Mouse (Mus musculus) frontal cortex, postnatal 25 days (tissue): Measurements from ENCODE around the gene Gm20458.

Source experiments
- DNase-seq, 2 experiments: peaks; one replicate each; pipeline ENCODE4 v3.0.0; 2022; ENCODE audit warnings: low spot score in 2 of 2

Gm20458 gene

GRCm38 (mm10) chr2:164499317-164499716 lies 38.5 kb downstream of the Gm20458 start:
- DNase-seq = no peak

- no peak for DNase-seq
These were observed 39.7 kb downstream of the Gm20458 start for GRCm38 (mm10) chr2:164500511-164500910.

GRCm38 (mm10) chr2:164504919-164505318 lies 44.2 kb downstream of the Gm20458 start:
- no peak for DNase-seq

GRCm38 (mm10) chr2:164505619-164506347 lies 45.0 kb downstream of the Gm20458 start:
- DNase-seq = no peak

GRCm38 (mm10) chr2:164507811-164508210 lies 47.0 kb downstream of the Gm20458 start:
- DNase-seq = no peak

GRCm38 (mm10) chr2:164510621-164511190 lies 49.9 kb downstream of the Gm20458 start:
- no peak for DNase-seq

GRCm38 (mm10) chr2:164512121-164512909 lies 51.5 kb downstream of the Gm20458 start:
- DNase-seq = no peak

GRCm38 (mm10) chr2:164513389-164513788 lies 52.6 kb downstream of the Gm20458 start:
- no peak for DNase-seq

GRCm38 (mm10) chr2:164514916-164515315 lies 54.1 kb downstream of the Gm20458 start:
- DNase-seq = no peak

- DNase-seq = no peak
These were observed 55.1 kb downstream of the Gm20458 start for GRCm38 (mm10) chr2:164515897-164516296.

GRCm38 (mm10) chr2:164516592-164516991 lies 55.8 kb downstream of the Gm20458 start:
- no peak for DNase-seq

GRCm38 (mm10) chr2:164517485-164518221 lies 56.9 kb downstream of the Gm20458 start:
- no peak for DNase-seq

- DNase-seq = no peak
These were observed 57.8 kb downstream of the Gm20458 start for GRCm38 (mm10) chr2:164518266-164519170.

- DNase-seq = no peak
These were observed 58.4 kb downstream of the Gm20458 start for GRCm38 (mm10) chr2:164519171-164519526.

- no peak for DNase-seq
These were observed 60.0 kb downstream of the Gm20458 start for GRCm38 (mm10) chr2:164520782-164521181.

GRCm38 (mm10) chr2:164521841-164522240 lies 61.1 kb downstream of the Gm20458 start:
- DNase-seq = no peak

- DNase-seq = no peak
These were observed 61.5 kb downstream of the Gm20458 start for GRCm38 (mm10) chr2:164522280-164522679.

- no peak for DNase-seq
These were observed 62.6 kb downstream of the Gm20458 start for GRCm38 (mm10) chr2:164523301-164523773.

GRCm38 (mm10) chr2:164528557-164528956 lies 67.8 kb downstream of the Gm20458 start:
- no peak for DNase-seq

- peak; percentile 66 to 75 for DNase-seq
These were observed 70.4 kb downstream of the Gm20458 start for GRCm38 (mm10) chr2:164531169-164531568.

- no peak for DNase-seq
These were observed 73.5 kb downstream of the Gm20458 start for GRCm38 (mm10) chr2:164534315-164534714.
